Mouse (Mus musculus): ENCODE results near the gene Mmp24.

The Mmp24 gene

GRCm38 (mm10) chr2:155862573-155863300 is 87.6 kb downstream of the Mmp24 start:
- no peak for DNase-seq

GRCm38 (mm10) chr2:155863301-155863867 is 88.2 kb downstream of the Mmp24 start:
- no peak for DNase-seq
